Mouse (Mus musculus) limb, embryonic 14.5 days (tissue): ENCODE results near the gene Gm2564. TPM values are rescaled to one million over a fixed set of nuclear protein-coding genes. Genes with fewer than 3 reads are reported as not detected.

Experiments used
- polyA plus RNA-seq, 2 experiments: library from polyadenylated mRNA; depleted of rRNA in 1 of 2; stranded (reverse) in 1 of 2; unstranded in 1 of 2; fragments of >200 nt; fragmentation: Nextera tagmentation in 1 of 2; extraction: Ambion mirVana in 1 of 2; gene quantifications; 2 replicates each; pipeline versions ENCODE4 v1.2.1 to v1.2.3; 2012 to 2014

The Gm2564 gene
- polyA plus RNA-seq, 2 experiments, result 0.16 to 0.37 TPM

Other genes with a start within 250 kb of the Gm2564 start
- not detected in 2 replicates for gene Gm21586, start 190.3 kb upstream of the Gm2564 start, polyA plus RNA-seq (2012; rRNA removed)
- not detected in 2 replicates for gene Gm21586, start 190.3 kb upstream of the Gm2564 start, polyA plus RNA-seq (2014; fragmentation: Nextera tagmentation; extraction: Ambion mirVana)
- 0.35 and 0.43 TPM in 2 replicates for gene Gm2163, start 163.0 kb upstream of the Gm2564 start, polyA plus RNA-seq (2012; rRNA removed)
- gene Gm2163, start 163.0 kb upstream of the Gm2564 start, polyA plus RNA-seq (2014; fragmentation: Nextera tagmentation; extraction: Ambion mirVana), result 0.15 and 0.18 TPM in 2 replicates
- gene Fam205a2, start 101.5 kb upstream of the Gm2564 start, polyA plus RNA-seq (2012; rRNA removed), result 0.09 TPM in 1 of 2 replicates, not detected in the other
- gene Fam205a2, start 101.5 kb upstream of the Gm2564 start, polyA plus RNA-seq (2014; fragmentation: Nextera tagmentation; extraction: Ambion mirVana), result not detected in 2 replicates
- gene Gm10591, start 17.5 kb upstream of the Gm2564 start, polyA plus RNA-seq (2012; rRNA removed), result 0.57 TPM in 1 of 2 replicates, not detected in the other
- gene Gm10591, start 17.5 kb upstream of the Gm2564 start, polyA plus RNA-seq (2014; fragmentation: Nextera tagmentation; extraction: Ambion mirVana), result 1.4 TPM in 1 of 2 replicates, not detected in the other
- 0.59 TPM in 1 of 2 replicates, not detected in the other for gene Ccl27b, start 25.5 kb downstream of the Gm2564 start, polyA plus RNA-seq (2012; rRNA removed)
- gene Ccl27b, start 25.5 kb downstream of the Gm2564 start, polyA plus RNA-seq (2014; fragmentation: Nextera tagmentation; extraction: Ambion mirVana), result not detected in 2 replicates
- 0.10 and 0.23 TPM in 2 replicates for gene Il11ra2, start 32.2 kb downstream of the Gm2564 start, polyA plus RNA-seq (2012; rRNA removed)
- gene Il11ra2, start 32.2 kb downstream of the Gm2564 start, polyA plus RNA-seq (2014; fragmentation: Nextera tagmentation; extraction: Ambion mirVana), result 0.19 TPM in 1 of 2 replicates, not detected in the other
- gene 4930578G10Rik, start 105.8 kb downstream of the Gm2564 start, polyA plus RNA-seq (2012; rRNA removed), result 0.11 and 0.14 TPM in 2 replicates
- gene 4930578G10Rik, start 105.8 kb downstream of the Gm2564 start, polyA plus RNA-seq (2014; fragmentation: Nextera tagmentation; extraction: Ambion mirVana), result 0.33 TPM in 1 of 2 replicates, not detected in the other
- gene Ccl19, start 126.9 kb downstream of the Gm2564 start, polyA plus RNA-seq (2012; rRNA removed), result not detected in 2 replicates
- gene Ccl19, start 126.9 kb downstream of the Gm2564 start, polyA plus RNA-seq (2014; fragmentation: Nextera tagmentation; extraction: Ambion mirVana), result not detected in 2 replicates
- gene Ccl21a, start 144.3 kb downstream of the Gm2564 start, polyA plus RNA-seq (2012; rRNA removed), result 28.7 and 29.5 TPM in 2 replicates
- gene Ccl21a, start 144.3 kb downstream of the Gm2564 start, polyA plus RNA-seq (2014; fragmentation: Nextera tagmentation; extraction: Ambion mirVana), result 60.6 and 72.6 TPM in 2 replicates
- gene Fam205a1, start 224.2 kb downstream of the Gm2564 start, polyA plus RNA-seq (2012; rRNA removed), result not detected in 2 replicates
- gene Fam205a1, start 224.2 kb downstream of the Gm2564 start, polyA plus RNA-seq (2014; fragmentation: Nextera tagmentation; extraction: Ambion mirVana), result 0.06 TPM in 2 replicates
- gene Gm12394, start 227.1 kb downstream of the Gm2564 start, polyA plus RNA-seq (2012; rRNA removed), result 0.01 TPM in 1 of 2 replicates, not detected in the other
- gene Gm12394, start 227.1 kb downstream of the Gm2564 start, polyA plus RNA-seq (2014; fragmentation: Nextera tagmentation; extraction: Ambion mirVana), result 0.21 and 0.23 TPM in 2 replicates
- not detected in 2 replicates for gene Fam205c, start 244.5 kb downstream of the Gm2564 start, polyA plus RNA-seq (2012; rRNA removed)
- gene Fam205c, start 244.5 kb downstream of the Gm2564 start, polyA plus RNA-seq (2014; fragmentation: Nextera tagmentation; extraction: Ambion mirVana), result 0.55 TPM in 1 of 2 replicates, not detected in the other